Mouse (Mus musculus) limb, embryonic 13.5 days (tissue): ENCODE measurements around the gene 1700007K13Rik. TPM values are rescaled to one million over a fixed set of nuclear protein-coding genes. Genes with fewer than 3 reads are reported as not detected.
A peak's percentile ranks its signal among the peaks of the same experiment; 100 is the strongest.

Source experiments
- ATAC-seq: fragments of 200-750 bp; cut with Nextera tagmentation; 2 replicates; pipeline ENCODE4 v1.8.0; 2017; ENCODE audit warnings: low read depth, moderate number of reproducible peaks, moderate TSS enrichment; ENCODE audit not compliant: low FRiP score
- H3K27ac ChIP-seq: fragments of 300-500 bp; sonication (generic); 2 replicates; pipeline ENCODE4 v1.5.1; 2015; ENCODE audit warnings: inconsistent platforms, mild to moderate bottlenecking, moderate library complexity
- H3K27me3 ChIP-seq: fragments of 300-500 bp; sonication (generic); 2 replicates; pipeline ENCODE4 v1.6.1; 2015; ENCODE audit warnings: mild to moderate bottlenecking, inconsistent platforms
- H3K36me3 ChIP-seq: fragments of 300-500 bp; sonication (generic); 2 replicates; pipeline ENCODE4 v1.6.1; 2015; ENCODE audit warnings: inconsistent platforms, mild to moderate bottlenecking, moderate library complexity
- H3K4me1 ChIP-seq: fragments of 300-500 bp; sonication (generic); 2 replicates; pipeline ENCODE4 v1.6.1; 2015; ENCODE audit warnings: inconsistent platforms
- H3K4me2 ChIP-seq: fragments of 300-500 bp; sonication (generic); replicated peaks from 2 replicates; pipeline ENCODE4 v1.6.1; 2015; ENCODE audit warnings: inconsistent platforms, mild to moderate bottlenecking, moderate library complexity
- H3K4me3 ChIP-seq: fragments of 300-500 bp; sonication (generic); 2 replicates; pipeline ENCODE4 v1.5.1; 2015; ENCODE audit warnings: moderate library complexity, mild to moderate bottlenecking, inconsistent platforms
- H3K9ac ChIP-seq: fragments of 300-500 bp; sonication (generic); 2 replicates; pipeline ENCODE4 v1.6.1; 2015; ENCODE audit warnings: mild to moderate bottlenecking, inconsistent platforms
- H3K9me3 ChIP-seq: fragments of 300-500 bp; sonication (generic); 2 replicates; pipeline ENCODE4 v1.6.1; 2016; ENCODE audit warnings: inconsistent platforms
- WGBS: fragments of 180-500 bp; shearing (Covaris S2); methylation state at CpG from one replicate; pipeline ENCODE4 v1.1.7; 2015; 5-methylcytosine and 5-hydroxymethylcytosine counted together
- polyA plus RNA-seq: library from polyadenylated mRNA; unstranded; fragments of >200 nt; fragmentation: Nextera tagmentation; extraction: Ambion mirVana; gene quantifications from 2 replicates; pipeline ENCODE4 v1.2.1, GENCODE M21; 2015

1700007K13Rik gene
- polyA plus RNA-seq, 1 experiment from 2014 or later, result 0.48 TPM

- peak within 1 kb of the TSS; percentile 87 for H3K4me2 ChIP-seq
- H3K27me3 ChIP-seq, result peaks cover 10% of the 10 kb centered on the region
- peaks cover 20% of the 10 kb centered on the region for H3K4me1 ChIP-seq
- peaks cover 9% of the 10 kb centered on the region for H3K9me3 ChIP-seq
- H3K27ac ChIP-seq, result peak within 1 kb of the TSS; percentile 48
- WGBS, result under 1% methylated on average over 52 of the region's 52 CpGs
- ATAC-seq, result peak; percentile 90
- H3K36me3 ChIP-seq, result peaks cover 43% of the 10 kb centered on the region
- H3K4me3 ChIP-seq, result peak within 1 kb of the TSS; percentile 93
- H3K9ac ChIP-seq, result peak within 1 kb of the TSS; percentile 98
Measured at GRCm38 (mm10) chr2:28467860-28468485, 1.8 kb upstream of the 1700007K13Rik start, which contains the start of gene Mrps2. Mrps2 (plus strand) TSS chr2:28468066.

GRCm38 (mm10) chr2:28464919-28465318 lies 1.2 kb downstream of the 1700007K13Rik start:
- ATAC-seq, result no peak
- no peak overlapping the region for H3K4me3 ChIP-seq
- H3K36me3 ChIP-seq, result peaks cover 13% of the 10 kb centered on the region
- H3K4me2 ChIP-seq, result no peak overlapping the region
- H3K4me1 ChIP-seq, result peaks cover 20% of the 10 kb centered on the region
- H3K9ac ChIP-seq, result no peak overlapping the region
- 78% methylated on average over 9 of the region's 9 CpGs for WGBS
- peaks cover 10% of the 10 kb centered on the region for H3K27me3 ChIP-seq
- H3K27ac ChIP-seq, result no peak overlapping the region
- H3K9me3 ChIP-seq, result no peaks in the 10 kb centered on the region

GRCm38 (mm10) chr2:28463919-28464318 lies 2.2 kb downstream of the 1700007K13Rik start:
- no peak overlapping the region for H3K27ac ChIP-seq
- WGBS, result 40% methylated on average over 3 of the region's 3 CpGs
- no peak overlapping the region for H3K4me2 ChIP-seq
- no peak for ATAC-seq
- no peak overlapping the region for H3K9ac ChIP-seq
- no peaks in the 10 kb centered on the region for H3K9me3 ChIP-seq
- peaks cover 18% of the 10 kb centered on the region for H3K4me1 ChIP-seq
- peaks cover 10% of the 10 kb centered on the region for H3K27me3 ChIP-seq
- no peak overlapping the region for H3K4me3 ChIP-seq
- peaks cover 3% of the 10 kb centered on the region for H3K36me3 ChIP-seq

GRCm38 (mm10) chr2:28456616-28457015 lies 9.5 kb downstream of the 1700007K13Rik start:
- H3K9ac ChIP-seq, result no peak overlapping the region
- no peaks in the 10 kb centered on the region for H3K27me3 ChIP-seq
- H3K27ac ChIP-seq, result no peak overlapping the region
- no peaks in the 10 kb centered on the region for H3K4me1 ChIP-seq
- no peak overlapping the region for H3K4me2 ChIP-seq
- ATAC-seq, result no peak
- no peaks in the 10 kb centered on the region for H3K9me3 ChIP-seq
- H3K4me3 ChIP-seq, result no peak overlapping the region
- H3K36me3 ChIP-seq, result peaks cover 29% of the 10 kb centered on the region
- WGBS, result 82% methylated on average over 1 of the region's 1 CpGs

- Histone ChIP-seq H3K4me2 (no peak overlapping the region), H3K4me3 (no peak overlapping the region), H3K9me3 (no peaks in the 10 kb centered on the region), H3K27me3 (no peaks in the 10 kb centered on the region), H3K9ac (no peak overlapping the region), H3K4me1 (no peaks in the 10 kb centered on the region), H3K36me3 (peaks cover 54% of the 10 kb centered on the region), H3K27ac (no peak overlapping the region)
- no peak for ATAC-seq
- 87% methylated on average over 6 of the region's 6 CpGs for WGBS
Measured at GRCm38 (mm10) chr2:28453539-28453938, 12.6 kb downstream of the 1700007K13Rik start.

GRCm38 (mm10) chr2:28451663-28452062 lies 14.5 kb downstream of the 1700007K13Rik start:
- Histone ChIP-seq H3K4me3 (no peak overlapping the region), H3K9ac (no peak overlapping the region), H3K27ac (no peak overlapping the region), H3K4me1 (peaks cover 8% of the 10 kb centered on the region), H3K9me3 (no peaks in the 10 kb centered on the region), H3K4me2 (no peak overlapping the region), H3K27me3 (no peaks in the 10 kb centered on the region), H3K36me3 (peaks cover 54% of the 10 kb centered on the region)
- 91% methylated on average over 11 of the region's 11 CpGs for WGBS
- no peak for ATAC-seq

GRCm38 (mm10) chr2:28447315-28447670 lies 18.8 kb downstream of the 1700007K13Rik start:
- peak; percentile 68; the same call in 1 of the 2 replicates for ATAC-seq
- peak overlapping the region; percentile 92 for H3K4me2 ChIP-seq
- 0 out of 2 replicates have a peak, but pooled peaks cover 2% of the 10 kb centered on the region for H3K27me3 ChIP-seq
- WGBS, result 8% methylated on average over 11 of the region's 11 CpGs
- H3K36me3 ChIP-seq, result peaks cover 32% of the 10 kb centered on the region
- peak overlapping the region; percentile 77 for H3K4me3 ChIP-seq
- H3K9ac ChIP-seq, result peak overlapping the region; percentile 88
- peaks cover 15% of the 10 kb centered on the region for H3K4me1 ChIP-seq
- peak overlapping the region; percentile 70; the same call in 1 of the 2 replicates for H3K27ac ChIP-seq
- H3K9me3 ChIP-seq, result no peaks in the 10 kb centered on the region

GRCm38 (mm10) chr2:28446515-28447314 lies 19.4 kb downstream of the 1700007K13Rik start, which contains the start of gene Ppp1r26:
Ppp1r26 (plus strand) TSS chr2:28446800.
- H3K4me3 ChIP-seq, result peak within 1 kb of the TSS; percentile 77
- 0 out of 2 replicates have a peak, but pooled peaks cover 2% of the 10 kb centered on the region for H3K27me3 ChIP-seq
- peak within 1 kb of the TSS; percentile 92 for H3K4me2 ChIP-seq
- peak within 1 kb of the TSS; percentile 88 for H3K9ac ChIP-seq
- under 1% methylated on average over 96 of the region's 118 CpGs for WGBS
- no peaks in the 10 kb centered on the region for H3K9me3 ChIP-seq
- peak; percentile 49; the same call in 1 of the 2 replicates for ATAC-seq
- peaks cover 15% of the 10 kb centered on the region for H3K4me1 ChIP-seq
- peaks cover 26% of the 10 kb centered on the region for H3K36me3 ChIP-seq
- peak within 1 kb of the TSS; percentile 70; the same call in 1 of the 2 replicates for H3K27ac ChIP-seq

- Histone ChIP-seq H3K27ac (peak overlapping the region; percentile 70; the same call in 1 of the 2 replicates), H3K36me3 (peaks cover 20% of the 10 kb centered on the region), H3K4me2 (peak overlapping the region; percentile 92), H3K4me3 (peak overlapping the region; percentile 77), H3K4me1 (peaks cover 15% of the 10 kb centered on the region), H3K27me3 (0 out of 2 replicates have a peak, but pooled peaks cover 2% of the 10 kb centered on the region), H3K9me3 (no peaks in the 10 kb centered on the region), H3K9ac (peak overlapping the region; percentile 88)
- 0 out of 2 replicates have a peak, but pooled peaks have one; percentile 13 for ATAC-seq
- 4% methylated on average over 5 of the region's 5 CpGs for WGBS
Measured at GRCm38 (mm10) chr2:28446181-28446514, 20.0 kb downstream of the 1700007K13Rik start.

GRCm38 (mm10) chr2:28445082-28445481 lies 21.1 kb downstream of the 1700007K13Rik start:
- Histone ChIP-seq H3K4me1 (peaks cover 15% of the 10 kb centered on the region), H3K36me3 (peaks cover 10% of the 10 kb centered on the region), H3K4me3 (no peak overlapping the region), H3K4me2 (no peak overlapping the region), H3K27me3 (0 out of 2 replicates have a peak, but pooled peaks cover 2% of the 10 kb centered on the region), H3K27ac (no peak overlapping the region), H3K9ac (no peak overlapping the region), H3K9me3 (no peaks in the 10 kb centered on the region)
- WGBS, result 77% methylated on average over 4 of the region's 4 CpGs
- ATAC-seq, result no peak

- no peak overlapping the region for H3K4me3 ChIP-seq
- 66% methylated on average over 6 of the region's 6 CpGs for WGBS
- no peaks in the 10 kb centered on the region for H3K36me3 ChIP-seq
- H3K9ac ChIP-seq, result no peak overlapping the region
- peaks cover 2% of the 10 kb centered on the region for H3K4me1 ChIP-seq
- no peaks in the 10 kb centered on the region for H3K9me3 ChIP-seq
- no peak for ATAC-seq
- H3K27ac ChIP-seq, result no peak overlapping the region
- 0 out of 2 replicates have a peak, but pooled peaks cover 2% of the 10 kb centered on the region for H3K27me3 ChIP-seq
- H3K4me2 ChIP-seq, result no peak overlapping the region
Measured at GRCm38 (mm10) chr2:28440842-28441241, 25.3 kb downstream of the 1700007K13Rik start.

- ATAC-seq, result no peak
- Histone ChIP-seq H3K4me1 (peaks cover 6% of the 10 kb centered on the region; the same call in 1 of the 2 replicates), H3K27me3 (no peaks in the 10 kb centered on the region), H3K4me3 (no peak overlapping the region), H3K36me3 (no peaks in the 10 kb centered on the region), H3K9me3 (no peaks in the 10 kb centered on the region), H3K4me2 (no peak overlapping the region), H3K27ac (no peak overlapping the region), H3K9ac (no peak overlapping the region)
- 89% methylated on average over 11 of the region's 11 CpGs for WGBS
Measured at GRCm38 (mm10) chr2:28435401-28435800, 30.7 kb downstream of the 1700007K13Rik start.
